Mouse (Mus musculus): ENCODE results near the gene Morc1. TPM values are rescaled to one million over a fixed set of nuclear protein-coding genes. Genes with fewer than 3 reads are reported as not detected.

Morc1 gene
- total RNA-seq (2021) (not detected), polyA plus RNA-seq (2012; rRNA removed) (0.04 TPM in 1 of 2 replicates, not detected in the other)
- long read RNA-seq, partial matches to known transcripts = 0 of 1 reads
- long read RNA-seq, other reads (novel, unspliced or antisense) = 1 of 1 reads

GRCm38 (mm10) chr16:48431027-48431426 lies at the start of gene Morc1:
TSS of gene Morc1 (plus strand) at chr16:48431237.
- H3K79me2 ChIP-seq (replicated peaks; ENCODE audit: control insufficient read depth, insufficient read depth, low read length) = no peaks in the 10 kb centered on the region
- H3K4me3 ChIP-seq = no peak within 1 kb of the TSS
- H3K27me3 ChIP-seq (ENCODE audit: control insufficient read depth, insufficient read depth, low read length) = no peaks in the 10 kb centered on the region
- WGBS = 90% methylated on average over 15 of the region's 15 CpGs
- H3K36me3 ChIP-seq (ENCODE audit: control insufficient read depth, insufficient read depth, low read length) = no peaks in the 10 kb centered on the region
- no peak for DNase-seq
- TF ChIP-seq CTCF (IDR thresholded peaks at IDR 0.05) = no peak
- no peak for TF ChIP-seq EP300 (IDR thresholded peaks at IDR 0.05; ENCODE audit: insufficient read depth, low read depth, low read length)
- TF ChIP-seq POLR2A (IDR thresholded peaks at IDR 0.05; ENCODE audit: insufficient read depth, low read depth, low read length) = no peak
- no peaks in the 10 kb centered on the region for H3K4me1 ChIP-seq (ENCODE audit: control insufficient read depth, insufficient read depth, low read length)
- no peak within 1 kb of the TSS for H3K27ac ChIP-seq
- intact Hi-C loops (cut with DNase I) = no loop called here
- no peak within 1 kb of the TSS for H3K9ac ChIP-seq (ENCODE audit: low read depth, low read length)

- H3K36me3 ChIP-seq (ENCODE audit: control insufficient read depth, insufficient read depth, low read length) = no peaks in the 10 kb centered on the region
Measured at GRCm38 (mm10) chr16:48383582-48384257, 47.3 kb upstream of the Morc1 start.

GRCm38 (mm10) chr16:48386982-48387381 lies 44.1 kb upstream of the Morc1 start:
- Histone ChIP-seq H3K4me3 (no peak overlapping the region), H3K79me2 (replicated peaks; ENCODE audit: control insufficient read depth, insufficient read depth, low read length) (no peaks in the 10 kb centered on the region), H3K4me1 (ENCODE audit: control insufficient read depth, insufficient read depth, low read length) (no peaks in the 10 kb centered on the region), H3K27ac (no peak overlapping the region), H3K9ac (ENCODE audit: low read depth, low read length) (no peak overlapping the region), H3K36me3 (ENCODE audit: control insufficient read depth, insufficient read depth, low read length) (no peaks in the 10 kb centered on the region), H3K27me3 (ENCODE audit: control insufficient read depth, insufficient read depth, low read length) (peaks cover 1% of the 10 kb centered on the region; the same call in 1 of the 2 replicates)
- TF ChIP-seq EP300 (IDR thresholded peaks at IDR 0.05; ENCODE audit: insufficient read depth, low read depth, low read length) (no peak), POLR2A (IDR thresholded peaks at IDR 0.05; ENCODE audit: insufficient read depth, low read depth, low read length) (no peak), CTCF (IDR thresholded peaks at IDR 0.05) (no peak)
- 56% methylated on average over 2 of the region's 2 CpGs for WGBS
- intact Hi-C loops (cut with DNase I) = no loop called here
- no peak for DNase-seq

More at GRCm38 (mm10) chr16:48383582-48384257, 47.3 kb upstream of the Morc1 start:
- Histone ChIP-seq H3K27me3 (ENCODE audit: control insufficient read depth, insufficient read depth, low read length) (peaks cover 1% of the 10 kb centered on the region; the same call in 1 of the 2 replicates), H3K27ac (no peak overlapping the region), H3K4me1 (ENCODE audit: control insufficient read depth, insufficient read depth, low read length) (no peaks in the 10 kb centered on the region), H3K9ac (ENCODE audit: low read depth, low read length) (no peak overlapping the region), H3K4me3 (no peak overlapping the region), H3K79me2 (replicated peaks; ENCODE audit: control insufficient read depth, insufficient read depth, low read length) (no peaks in the 10 kb centered on the region)
- intact Hi-C loops (cut with DNase I) = no loop called here
- DNase-seq = no peak
- no peak for TF ChIP-seq CTCF (IDR thresholded peaks at IDR 0.05)
- TF ChIP-seq EP300 (IDR thresholded peaks at IDR 0.05; ENCODE audit: insufficient read depth, low read depth, low read length) = no peak
- WGBS = 63% methylated on average over 2 of the region's 3 CpGs

- no peak overlapping the region for H3K4me3 ChIP-seq
- intact Hi-C loops (cut with DNase I) = no loop called here
- no peaks in the 10 kb centered on the region for H3K27me3 ChIP-seq (ENCODE audit: control insufficient read depth, insufficient read depth, low read length)
- WGBS = 61% methylated on average over 2 of the region's 2 CpGs
- no peaks in the 10 kb centered on the region for H3K4me1 ChIP-seq (ENCODE audit: control insufficient read depth, insufficient read depth, low read length)
- no peak overlapping the region for H3K27ac ChIP-seq
- H3K9ac ChIP-seq (ENCODE audit: low read depth, low read length) = no peak overlapping the region
- H3K36me3 ChIP-seq (ENCODE audit: control insufficient read depth, insufficient read depth, low read length) = no peaks in the 10 kb centered on the region
- no peaks in the 10 kb centered on the region for H3K79me2 ChIP-seq (replicated peaks; ENCODE audit: control insufficient read depth, insufficient read depth, low read length)
- no peak for DNase-seq
- TF ChIP-seq EP300 (IDR thresholded peaks at IDR 0.05; ENCODE audit: insufficient read depth, low read depth, low read length) = no peak
- TF ChIP-seq CTCF (IDR thresholded peaks at IDR 0.05) = no peak
- TF ChIP-seq POLR2A (IDR thresholded peaks at IDR 0.05; ENCODE audit: insufficient read depth, low read depth, low read length) = no peak
Measured at GRCm38 (mm10) chr16:48395278-48395677, 35.8 kb upstream of the Morc1 start.

GRCm38 (mm10) chr16:48402963-48403362 lies 28.1 kb upstream of the Morc1 start:
- H3K27ac ChIP-seq = no peak overlapping the region
- no peaks in the 10 kb centered on the region for H3K79me2 ChIP-seq (replicated peaks; ENCODE audit: control insufficient read depth, insufficient read depth, low read length)
- H3K36me3 ChIP-seq (ENCODE audit: control insufficient read depth, insufficient read depth, low read length) = no peaks in the 10 kb centered on the region
- TF ChIP-seq CTCF (IDR thresholded peaks at IDR 0.05) (no peak), POLR2A (IDR thresholded peaks at IDR 0.05; ENCODE audit: insufficient read depth, low read depth, low read length) (no peak), EP300 (IDR thresholded peaks at IDR 0.05; ENCODE audit: insufficient read depth, low read depth, low read length) (no peak)
- intact Hi-C loops (cut with DNase I) = no loop called here
- H3K4me1 ChIP-seq (ENCODE audit: control insufficient read depth, insufficient read depth, low read length) = no peaks in the 10 kb centered on the region
- H3K9ac ChIP-seq (ENCODE audit: low read depth, low read length) = no peak overlapping the region
- no peak overlapping the region for H3K4me3 ChIP-seq
- no peak for DNase-seq
- no peaks in the 10 kb centered on the region for H3K27me3 ChIP-seq (ENCODE audit: control insufficient read depth, insufficient read depth, low read length)
- 75% methylated on average over 4 of the region's 4 CpGs for WGBS

GRCm38 (mm10) chr16:48403423-48403822 lies 27.6 kb upstream of the Morc1 start:
- no peaks in the 10 kb centered on the region for H3K79me2 ChIP-seq (replicated peaks; ENCODE audit: control insufficient read depth, insufficient read depth, low read length)
- H3K9ac ChIP-seq (ENCODE audit: low read depth, low read length) = no peak overlapping the region
- H3K27me3 ChIP-seq (ENCODE audit: control insufficient read depth, insufficient read depth, low read length) = no peaks in the 10 kb centered on the region
- DNase-seq = no peak
- no peaks in the 10 kb centered on the region for H3K4me1 ChIP-seq (ENCODE audit: control insufficient read depth, insufficient read depth, low read length)
- 71% methylated on average over 3 of the region's 3 CpGs for WGBS
- H3K36me3 ChIP-seq (ENCODE audit: control insufficient read depth, insufficient read depth, low read length) = no peaks in the 10 kb centered on the region
- no peak for TF ChIP-seq EP300 (IDR thresholded peaks at IDR 0.05; ENCODE audit: insufficient read depth, low read depth, low read length)
- TF ChIP-seq CTCF (IDR thresholded peaks at IDR 0.05) = no peak
- no peak for TF ChIP-seq POLR2A (IDR thresholded peaks at IDR 0.05; ENCODE audit: insufficient read depth, low read depth, low read length)
- H3K27ac ChIP-seq = no peak overlapping the region
- intact Hi-C loops (cut with DNase I) = no loop called here
- no peak overlapping the region for H3K4me3 ChIP-seq

Measured in heart, adult 2 months (tissue).